Mouse (Mus musculus) G1E (cell line): ENCODE measurements at regions not wholly inside any gene's neighbourhood (a gene's known extent, or its start where the extent isn't known, plus 50 kb on each side); places are given as distances from the start of the nearest gene placed in this dataset.

Experiments used
- ATAC-seq: 2 replicates; pipeline ENCODE4 v1.8.0; 2016; ENCODE audit warnings: mild to moderate bottlenecking; ENCODE audit not compliant: insufficient number of reproducible peaks, poor library complexity, low FRiP score, severe bottlenecking; ENCODE audit errors: extremely low read depth
- DNase-seq: peaks from one replicate; pipeline ENCODE4 v3.0.0; 2012; ENCODE audit warnings: low spot score
- H3K27me3 ChIP-seq: 2 replicates; pipeline ENCODE4 v1.6.1; 2012; ENCODE audit warnings: mild to moderate bottlenecking, low read length, inconsistent platforms; ENCODE audit not compliant: insufficient read depth
- H3K36me3 ChIP-seq: replicated peaks from 2 replicates; pipeline ENCODE3; 2012; ENCODE audit warnings: mild to moderate bottlenecking, inconsistent platforms
- H3K4me1 ChIP-seq: 2 replicates; pipeline ENCODE4 v1.6.1; 2012; ENCODE audit warnings: low read depth, low read length, inconsistent platforms, mixed read lengths; ENCODE audit not compliant: insufficient read depth
- H3K4me3 ChIP-seq: 2 replicates; pipeline ENCODE4 v1.5.1; 2012; ENCODE audit warnings: low read depth, mild to moderate bottlenecking, inconsistent platforms, low read length, moderate library complexity, mixed read lengths
- H3K9me3 ChIP-seq: replicated peaks from 2 replicates; pipeline ENCODE4 v1.6.1; 2012; ENCODE audit warnings: inconsistent platforms
- CTCF ChIP-seq: IDR thresholded peaks from 2 replicates; pipeline ENCODE4 v1.5.1; 2012; ENCODE audit warnings: low read depth, low read length, inconsistent platforms, mixed read lengths
- GATA1 ChIP-seq: IDR thresholded peaks from 2 replicates; pipeline ENCODE4 v1.6.1; 2012; ENCODE audit warnings: borderline replicate concordance, low read length, inconsistent platforms, mixed read lengths
- GATA2 ChIP-seq: IDR thresholded peaks from 2 replicates; pipeline ENCODE4 v1.6.1; 2012; ENCODE audit warnings: low read depth, low read length, inconsistent platforms, borderline replicate concordance
- POLR2AphosphoS5 ChIP-seq: IDR thresholded peaks from 2 replicates; pipeline ENCODE4 v1.6.1; 2012; ENCODE audit warnings: low read depth, low read length, inconsistent platforms; ENCODE audit not compliant: insufficient replicate concordance
- TAL1 ChIP-seq: conservative IDR thresholded peaks from 2 replicates; pipeline ENCODE4 v1.6.1; 2012; ENCODE audit warnings: low read depth, low read length, inconsistent platforms, mixed read lengths

- DNase-seq (no peak), ATAC-seq (no peak)
- H3K4me3 ChIP-seq = no peak overlapping the region
- no peaks in the 10 kb centered on the region for H3K27me3 ChIP-seq
- H3K36me3 ChIP-seq = no peaks in the 10 kb centered on the region
- TF ChIP-seq TAL1 = no peak
- TF ChIP-seq POLR2AphosphoS5 = no peak
- no peak for TF ChIP-seq CTCF
- TF ChIP-seq GATA2 = no peak
- TF ChIP-seq GATA1 = no peak
- H3K9me3 ChIP-seq = no peaks in the 10 kb centered on the region
- peaks cover 11% of the 10 kb centered on the region; the same call in 1 of the 2 replicates for H3K4me1 ChIP-seq
Measured at GRCm38 (mm10) chr5:75494143-75494542, 80.6 kb upstream of the Kit start.

DNA sequence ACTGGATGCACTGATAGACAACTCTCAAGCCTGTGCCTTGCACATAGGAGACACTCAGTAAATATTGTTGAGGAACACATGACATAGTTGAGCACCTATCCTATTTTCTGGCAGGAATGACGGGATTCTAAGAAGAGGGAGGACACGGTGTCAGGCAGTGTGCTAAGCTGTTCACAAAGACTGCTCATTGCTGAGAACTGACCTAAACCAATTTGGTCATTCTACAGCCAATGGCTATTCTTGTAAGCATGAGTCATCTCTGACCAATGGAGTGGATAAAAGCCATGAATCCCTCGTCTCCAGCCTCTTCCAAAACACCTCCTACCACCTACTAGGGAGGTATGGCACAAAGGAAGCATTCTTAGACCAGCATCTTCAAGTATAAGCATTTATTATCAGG lies 75.7 kb upstream of the Kit start:
- ATAC-seq (no peak), DNase-seq (no peak)
- Histone ChIP-seq H3K9me3 (no peaks in the 10 kb centered on the region), H3K4me1 (peaks cover 22% of the 10 kb centered on the region), H3K27me3 (no peaks in the 10 kb centered on the region), H3K4me3 (no peak overlapping the region), H3K36me3 (no peaks in the 10 kb centered on the region)
- TF ChIP-seq POLR2AphosphoS5 (no peak), GATA1 (no peak), TAL1 (no peak), CTCF (no peak), GATA2 (no peak)

GRCm38 (mm10) chr5:75499695-75500094 lies 75.0 kb upstream of the Kit start:
- no peak for ATAC-seq
- Histone ChIP-seq H3K9me3 (no peaks in the 10 kb centered on the region), H3K27me3 (no peaks in the 10 kb centered on the region), H3K4me3 (no peak overlapping the region), H3K36me3 (no peaks in the 10 kb centered on the region), H3K4me1 (peaks cover 27% of the 10 kb centered on the region)
- TF ChIP-seq GATA1 = no peak
- no peak for TF ChIP-seq TAL1
- no peak for TF ChIP-seq CTCF
- no peak for TF ChIP-seq GATA2
- TF ChIP-seq POLR2AphosphoS5 = no peak
- no peak for DNase-seq

DNA sequence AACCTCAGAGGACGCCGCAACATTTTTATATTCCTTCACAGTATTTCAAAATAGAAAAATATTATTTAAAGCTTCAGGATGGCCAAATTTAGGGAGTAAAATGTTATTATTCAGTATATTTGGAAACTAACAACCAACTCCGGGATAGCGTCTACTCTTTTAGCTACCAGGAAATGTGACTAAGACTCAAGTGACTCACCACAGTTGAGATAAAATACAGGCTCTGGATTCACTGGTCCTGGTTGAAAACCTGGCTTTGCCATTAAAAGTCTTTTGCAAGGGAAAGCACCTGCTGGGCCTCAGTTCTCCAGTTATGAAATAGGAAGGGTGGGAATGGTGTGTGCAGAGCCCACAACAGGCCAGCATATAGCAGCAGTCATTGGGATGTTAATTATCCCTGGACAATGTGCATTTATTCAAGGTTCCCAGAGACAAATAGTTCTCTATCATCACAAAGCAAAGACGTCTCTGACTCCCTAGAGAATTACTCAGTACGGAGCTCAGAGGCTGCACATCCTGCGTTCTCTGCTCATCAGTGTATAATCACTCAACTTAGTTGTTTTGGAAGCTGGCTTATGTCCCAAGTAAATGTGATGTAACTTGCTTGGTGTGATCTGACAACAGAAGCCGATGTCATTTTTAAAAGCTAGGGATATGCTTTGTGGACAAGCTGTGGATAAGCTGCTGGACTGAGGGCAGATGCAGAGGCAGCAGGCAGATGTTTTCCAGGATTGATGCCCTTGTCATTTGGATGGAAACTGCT lies 73.9 kb upstream of the Kit start:
- no peak for ATAC-seq
- Histone ChIP-seq H3K36me3 (no peaks in the 10 kb centered on the region), H3K4me3 (no peak overlapping the region), H3K9me3 (no peaks in the 10 kb centered on the region), H3K27me3 (no peaks in the 10 kb centered on the region), H3K4me1 (peaks cover 29% of the 10 kb centered on the region)
- no peak for TF ChIP-seq TAL1
- no peak for TF ChIP-seq CTCF
- TF ChIP-seq GATA2 = no peak
- TF ChIP-seq GATA1 = no peak
- no peak for TF ChIP-seq POLR2AphosphoS5
- no peak for DNase-seq

DNA sequence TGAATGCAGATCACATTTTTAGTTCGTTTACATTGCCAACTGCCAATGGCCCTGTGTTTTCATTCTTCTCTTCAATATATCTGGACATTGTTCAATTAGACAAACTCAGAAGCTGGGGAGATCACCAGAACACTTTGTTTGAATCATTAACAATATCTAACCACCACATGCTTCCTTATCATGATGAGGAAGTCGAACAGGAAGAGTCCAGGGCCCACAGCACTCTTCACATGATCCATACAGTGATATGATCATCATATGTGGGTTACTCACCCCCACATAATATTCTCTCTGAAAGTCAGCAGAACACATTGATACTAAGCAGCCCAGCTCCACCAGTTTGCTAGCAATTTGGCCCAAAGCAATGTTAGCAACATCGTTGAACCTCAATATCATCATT lies 71.0 kb upstream of the Kit start:
- Histone ChIP-seq H3K4me1 (peaks cover 29% of the 10 kb centered on the region), H3K9me3 (no peaks in the 10 kb centered on the region), H3K27me3 (no peaks in the 10 kb centered on the region; the same call in 1 of the 2 replicates), H3K4me3 (no peak overlapping the region), H3K36me3 (no peaks in the 10 kb centered on the region)
- ATAC-seq (peak; percentile 95), DNase-seq (no peak)
- no peak for TF ChIP-seq CTCF
- TF ChIP-seq GATA2 = no peak
- no peak for TF ChIP-seq POLR2AphosphoS5
- TF ChIP-seq GATA1 = no peak
- no peak for TF ChIP-seq TAL1

- DNase-seq = no peak
- peaks cover 15% of the 10 kb centered on the region; the same call in 1 of the 2 replicates for H3K4me1 ChIP-seq
- H3K9me3 ChIP-seq = no peaks in the 10 kb centered on the region
- no peaks in the 10 kb centered on the region for H3K36me3 ChIP-seq
- H3K4me3 ChIP-seq = no peak overlapping the region
- no peak for ATAC-seq
- H3K27me3 ChIP-seq = peaks cover 6% of the 10 kb centered on the region; the same call in 1 of the 2 replicates
- no peak for TF ChIP-seq GATA2
- TF ChIP-seq TAL1 = no peak
- no peak for TF ChIP-seq CTCF
- no peak for TF ChIP-seq GATA1
- TF ChIP-seq POLR2AphosphoS5 = no peak
Measured at GRCm38 (mm10) chr5:75512521-75513422, 61.9 kb upstream of the Kit start.
